Mouse (Mus musculus): ENCODE data around the gene Atp5g1.
"Not testable (repeated sequence)": the region's sequence is repeated elsewhere in the genome, so short reads cannot be mapped to it uniquely, and the experiment has no call there.

DNA sequence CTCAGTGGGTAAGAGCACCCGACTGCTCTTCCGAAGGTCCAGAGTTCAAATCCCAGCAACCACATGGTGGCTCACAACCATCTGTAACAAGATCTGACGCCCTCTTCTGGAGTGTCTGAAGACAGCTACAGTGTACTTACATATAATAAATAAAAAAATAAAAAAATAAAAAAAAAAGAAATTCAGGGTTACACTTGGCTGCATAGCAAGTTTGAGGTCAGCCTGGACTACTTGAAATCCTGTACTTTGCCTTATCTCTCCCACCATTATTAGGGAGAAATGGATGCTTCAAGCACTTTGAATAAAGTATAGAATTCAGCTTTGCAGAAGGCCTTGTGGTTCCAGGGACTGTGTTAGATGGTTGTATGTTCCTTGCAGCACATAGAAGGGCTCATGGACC lies 41.5 kb upstream of the Atp5g1 start:
- not testable (repeated sequence) for TF ChIP-seq POLR2A (IDR thresholded peaks at IDR 0.05; ENCODE audit: insufficient read depth, low read length); CTCF (IDR thresholded peaks at IDR 0.05; ENCODE audit: low read depth, low read length); EP300 (IDR thresholded peaks at IDR 0.05; ENCODE audit: insufficient read depth, low read depth, low read length)
